Mouse (Mus musculus): ENCODE results near the gene Foxn1. TPM values are rescaled to one million over a fixed set of nuclear protein-coding genes. Genes with fewer than 3 reads are reported as not detected.

Gene Foxn1
- polyA plus RNA-seq, 1 experiment from 2014 or later: not detected

- no peak for ATAC-seq
- no peak overlapping the region for H3K9ac ChIP-seq (ENCODE audit: low read depth, low read length)
- WGBS: 55% methylated on average over 1 of the region's 1 CpGs
These were observed 16.0 kb downstream of the Foxn1 start for GRCm38 (mm10) chr11:78370389-78370788.

GRCm38 (mm10) chr11:78367456-78368225 is 18.7 kb downstream of the Foxn1 start:
- Histone ChIP-seq H3K4me3 (ENCODE audit: low read depth, low read length) (no peak overlapping the region), H3K36me3 (ENCODE audit: control insufficient read depth, insufficient read depth, low read length) (no peaks in the 10 kb centered on the region), H3K27me3 (ENCODE audit: control insufficient read depth, insufficient read depth, low read depth, low read length) (no peaks in the 10 kb centered on the region), H3K27ac (ENCODE audit: low read length) (no peak overlapping the region), H3K4me1 (ENCODE audit: control insufficient read depth, insufficient read depth, low read length) (no peaks in the 10 kb centered on the region), H3K9me3 (replicated peaks; ENCODE audit: control insufficient read depth, low read length, poor library complexity, severe bottlenecking) (no peaks in the 10 kb centered on the region), H3K4me2 (ENCODE audit: low read length) (no peak overlapping the region), H3K9ac (ENCODE audit: low read depth, low read length) (no peak overlapping the region)
- ATAC-seq: no peak
- 92% methylated on average over 15 of the region's 15 CpGs for WGBS

More at GRCm38 (mm10) chr11:78370389-78370788, 16.0 kb downstream of the Foxn1 start:
- H3K27me3 ChIP-seq (ENCODE audit: control insufficient read depth, insufficient read depth, low read depth, low read length): no peaks in the 10 kb centered on the region
- no peaks in the 10 kb centered on the region for H3K4me1 ChIP-seq (ENCODE audit: control insufficient read depth, insufficient read depth, low read length)
- H3K36me3 ChIP-seq (ENCODE audit: control insufficient read depth, insufficient read depth, low read length): no peaks in the 10 kb centered on the region
- H3K4me2 ChIP-seq (ENCODE audit: low read length): no peak overlapping the region
- H3K27ac ChIP-seq (ENCODE audit: low read length): no peak overlapping the region
- no peak overlapping the region for H3K4me3 ChIP-seq (ENCODE audit: low read depth, low read length)
- H3K9me3 ChIP-seq (replicated peaks; ENCODE audit: control insufficient read depth, low read length, poor library complexity, severe bottlenecking): no peaks in the 10 kb centered on the region

GRCm38 (mm10) chr11:78364103-78364502 is 22.3 kb downstream of the Foxn1 start:
- Histone ChIP-seq H3K27ac (ENCODE audit: low read length) (no peak overlapping the region), H3K9ac (ENCODE audit: low read depth, low read length) (no peak overlapping the region), H3K9me3 (replicated peaks; ENCODE audit: control insufficient read depth, low read length, poor library complexity, severe bottlenecking) (no peaks in the 10 kb centered on the region), H3K4me3 (ENCODE audit: low read depth, low read length) (no peak overlapping the region), H3K4me1 (ENCODE audit: control insufficient read depth, insufficient read depth, low read length) (no peaks in the 10 kb centered on the region), H3K36me3 (ENCODE audit: control insufficient read depth, insufficient read depth, low read length) (no peaks in the 10 kb centered on the region), H3K4me2 (ENCODE audit: low read length) (no peak overlapping the region), H3K27me3 (ENCODE audit: control insufficient read depth, insufficient read depth, low read depth, low read length) (no peaks in the 10 kb centered on the region)
- 47% methylated on average over 7 of the region's 8 CpGs for WGBS
- no peak for ATAC-seq

- Histone ChIP-seq H3K27ac (ENCODE audit: low read length) (no peak overlapping the region), H3K27me3 (ENCODE audit: control insufficient read depth, insufficient read depth, low read depth, low read length) (no peaks in the 10 kb centered on the region), H3K9me3 (replicated peaks; ENCODE audit: control insufficient read depth, low read length, poor library complexity, severe bottlenecking) (no peaks in the 10 kb centered on the region), H3K9ac (ENCODE audit: low read depth, low read length) (no peak overlapping the region), H3K4me2 (ENCODE audit: low read length) (no peak overlapping the region), H3K4me3 (ENCODE audit: low read depth, low read length) (no peak overlapping the region), H3K4me1 (ENCODE audit: control insufficient read depth, insufficient read depth, low read length) (no peaks in the 10 kb centered on the region), H3K36me3 (ENCODE audit: control insufficient read depth, insufficient read depth, low read length) (no peaks in the 10 kb centered on the region)
- 85% methylated on average over 13 of the region's 13 CpGs for WGBS
- ATAC-seq: no peak
These were observed 22.9 kb downstream of the Foxn1 start for GRCm38 (mm10) chr11:78363309-78364007.

GRCm38 (mm10) chr11:78360789-78361131 is 25.6 kb downstream of the Foxn1 start:
- Histone ChIP-seq H3K27me3 (ENCODE audit: control insufficient read depth, insufficient read depth, low read depth, low read length) (no peaks in the 10 kb centered on the region), H3K27ac (ENCODE audit: low read length) (no peak overlapping the region), H3K4me3 (ENCODE audit: low read depth, low read length) (no peak overlapping the region), H3K4me1 (ENCODE audit: control insufficient read depth, insufficient read depth, low read length) (no peaks in the 10 kb centered on the region), H3K4me2 (ENCODE audit: low read length) (no peak overlapping the region), H3K9ac (ENCODE audit: low read depth, low read length) (no peak overlapping the region), H3K36me3 (ENCODE audit: control insufficient read depth, insufficient read depth, low read length) (no peaks in the 10 kb centered on the region), H3K9me3 (replicated peaks; ENCODE audit: control insufficient read depth, low read length, poor library complexity, severe bottlenecking) (no peaks in the 10 kb centered on the region)
- ATAC-seq: no peak
- 74% methylated on average over 2 of the region's 2 CpGs for WGBS

- 0 out of 2 replicates have a peak, but pooled peaks cover 2% of the 10 kb centered on the region for H3K4me1 ChIP-seq (ENCODE audit: control insufficient read depth, insufficient read depth, low read length)
- peak; percentile 42; the same call in 1 of the 2 replicates for ATAC-seq
- H3K9me3 ChIP-seq (replicated peaks; ENCODE audit: control insufficient read depth, low read length, poor library complexity, severe bottlenecking): no peaks in the 10 kb centered on the region
- WGBS: 13% methylated on average over 13 of the region's 13 CpGs
- no peaks in the 10 kb centered on the region for H3K36me3 ChIP-seq (ENCODE audit: control insufficient read depth, insufficient read depth, low read length)
- H3K4me3 ChIP-seq (ENCODE audit: low read depth, low read length): peak overlapping the region; percentile 18; the same call in 1 of the 2 replicates
- no peaks in the 10 kb centered on the region for H3K27me3 ChIP-seq (ENCODE audit: control insufficient read depth, insufficient read depth, low read depth, low read length)
- peak overlapping the region; percentile 44 for H3K4me2 ChIP-seq (ENCODE audit: low read length)
- no peak overlapping the region for H3K27ac ChIP-seq (ENCODE audit: low read length)
- 0 out of 2 replicates have a peak overlapping the region, but pooled peaks have one; percentile 2 for H3K9ac ChIP-seq (ENCODE audit: low read depth, low read length)
These were observed 26.1 kb downstream of the Foxn1 start for GRCm38 (mm10) chr11:78360125-78360788.

- H3K27ac ChIP-seq (ENCODE audit: low read length): no peak overlapping the region
- no peaks in the 10 kb centered on the region for H3K27me3 ChIP-seq (ENCODE audit: control insufficient read depth, insufficient read depth, low read depth, low read length)
- H3K4me2 ChIP-seq (ENCODE audit: low read length): no peak overlapping the region
- ATAC-seq: no peak
- no peak overlapping the region for H3K9ac ChIP-seq (ENCODE audit: low read depth, low read length)
- 0 out of 2 replicates have a peak, but pooled peaks cover 2% of the 10 kb centered on the region for H3K4me1 ChIP-seq (ENCODE audit: control insufficient read depth, insufficient read depth, low read length)
- H3K36me3 ChIP-seq (ENCODE audit: control insufficient read depth, insufficient read depth, low read length): no peaks in the 10 kb centered on the region
- no peak overlapping the region for H3K4me3 ChIP-seq (ENCODE audit: low read depth, low read length)
- no peaks in the 10 kb centered on the region for H3K9me3 ChIP-seq (replicated peaks; ENCODE audit: control insufficient read depth, low read length, poor library complexity, severe bottlenecking)
- 12% methylated on average over 22 of the region's 22 CpGs for WGBS
These were observed 27.9 kb downstream of the Foxn1 start for GRCm38 (mm10) chr11:78358330-78359007.

- Histone ChIP-seq H3K27me3 (ENCODE audit: control insufficient read depth, insufficient read depth, low read depth, low read length) (no peaks in the 10 kb centered on the region), H3K4me2 (ENCODE audit: low read length) (no peak overlapping the region), H3K36me3 (ENCODE audit: control insufficient read depth, insufficient read depth, low read length) (no peaks in the 10 kb centered on the region), H3K4me1 (ENCODE audit: control insufficient read depth, insufficient read depth, low read length) (0 out of 2 replicates have a peak, but pooled peaks cover 2% of the 10 kb centered on the region), H3K9ac (ENCODE audit: low read depth, low read length) (no peak overlapping the region), H3K4me3 (ENCODE audit: low read depth, low read length) (no peak overlapping the region), H3K27ac (ENCODE audit: low read length) (no peak overlapping the region), H3K9me3 (replicated peaks; ENCODE audit: control insufficient read depth, low read length, poor library complexity, severe bottlenecking) (no peaks in the 10 kb centered on the region)
- WGBS: 34% methylated on average over 4 of the region's 4 CpGs
- no peak for ATAC-seq
These were observed 30.7 kb downstream of the Foxn1 start for GRCm38 (mm10) chr11:78355471-78356238.

Data from midbrain, embryonic 16.5 days (tissue).